Mouse (Mus musculus): ENCODE results near the gene Mme. TPM values are rescaled to one million over a fixed set of nuclear protein-coding genes. Genes with fewer than 3 reads are reported as not detected.
A peak's percentile ranks its signal among the peaks of the same experiment; 100 is the strongest.

Gene Mme
- 14.3 and 16.4 TPM in 2 replicates for polyA plus RNA-seq (2016; fragmentation: Nextera tagmentation; extraction: Ambion mirVana)

- no peaks in the 10 kb centered on the region for H3K9me3 ChIP-seq
- 82% methylated on average over 7 of the region's 7 CpGs for WGBS
- DNase-seq (ENCODE audit: extremely low spot score, low spot score): no peak
These were observed at the start of gene Mme for GRCm38 (mm10) chr3:63241099-63241587. TSS of gene Mme (plus strand) at chr3:63241537.

GRCm38 (mm10) chr3:63196565-63196964 lies 44.8 kb upstream of the Mme start:
- H3K27ac ChIP-seq: no peak overlapping the region
- no peaks in the 10 kb centered on the region for H3K9me3 ChIP-seq
- no peaks in the 10 kb centered on the region for H3K4me1 ChIP-seq
- no peaks in the 10 kb centered on the region for H3K36me3 ChIP-seq (replicated peaks)
- H3K27me3 ChIP-seq (ENCODE audit: poor library complexity, severe bottlenecking): no peaks in the 10 kb centered on the region
- WGBS: 93% methylated on average over 3 of the region's 3 CpGs
- H3K4me3 ChIP-seq: no peak overlapping the region
- no peak for DNase-seq (ENCODE audit: extremely low spot score, low spot score)

More at GRCm38 (mm10) chr3:63241099-63241587, at the start of gene Mme:
- Histone ChIP-seq H3K27me3 (ENCODE audit: poor library complexity, severe bottlenecking) (no peaks in the 10 kb centered on the region), H3K27ac (no peak within 1 kb of the TSS), H3K4me3 (no peak within 1 kb of the TSS), H3K4me1 (peaks cover 8% of the 10 kb centered on the region), H3K36me3 (replicated peaks) (no peaks in the 10 kb centered on the region)

- Histone ChIP-seq H3K4me3 (no peak overlapping the region), H3K27ac (no peak overlapping the region), H3K9me3 (no peaks in the 10 kb centered on the region), H3K27me3 (ENCODE audit: poor library complexity, severe bottlenecking) (no peaks in the 10 kb centered on the region), H3K4me1 (no peaks in the 10 kb centered on the region), H3K36me3 (replicated peaks) (no peaks in the 10 kb centered on the region)
- 86% methylated on average over 2 of the region's 2 CpGs for WGBS
- no peak for DNase-seq (ENCODE audit: extremely low spot score, low spot score)
These were observed 43.3 kb upstream of the Mme start for GRCm38 (mm10) chr3:63198026-63198425.

- no peak overlapping the region for H3K4me3 ChIP-seq
These were observed 19.3 kb upstream of the Mme start for GRCm38 (mm10) chr3:63221867-63222591.

GRCm38 (mm10) chr3:63223676-63224075 lies 17.7 kb upstream of the Mme start:
- Histone ChIP-seq H3K4me1 (peaks cover 14% of the 10 kb centered on the region), H3K4me3 (no peak overlapping the region), H3K9me3 (no peaks in the 10 kb centered on the region), H3K36me3 (replicated peaks) (no peaks in the 10 kb centered on the region), H3K27ac (no peak overlapping the region), H3K27me3 (ENCODE audit: poor library complexity, severe bottlenecking) (no peaks in the 10 kb centered on the region)
- no peak for DNase-seq (ENCODE audit: extremely low spot score, low spot score)
- WGBS: 28% methylated on average over 1 of the region's 1 CpGs

More at GRCm38 (mm10) chr3:63221867-63222591, 19.3 kb upstream of the Mme start:
- Histone ChIP-seq H3K4me1 (peaks cover 14% of the 10 kb centered on the region), H3K27ac (no peak overlapping the region), H3K27me3 (ENCODE audit: poor library complexity, severe bottlenecking) (no peaks in the 10 kb centered on the region), H3K9me3 (no peaks in the 10 kb centered on the region), H3K36me3 (replicated peaks) (no peaks in the 10 kb centered on the region)
- no peak for DNase-seq (ENCODE audit: extremely low spot score, low spot score)
- WGBS: 88% methylated on average over 4 of the region's 4 CpGs

- no peak overlapping the region for H3K27ac ChIP-seq
- DNase-seq (ENCODE audit: extremely low spot score, low spot score): no peak
- peaks cover 11% of the 10 kb centered on the region for H3K4me1 ChIP-seq
- H3K27me3 ChIP-seq (ENCODE audit: poor library complexity, severe bottlenecking): no peaks in the 10 kb centered on the region
- H3K36me3 ChIP-seq (replicated peaks): no peaks in the 10 kb centered on the region
- no peak overlapping the region for H3K4me3 ChIP-seq
- peaks cover 2% of the 10 kb centered on the region; the same call in 1 of the 2 replicates for H3K9me3 ChIP-seq
- 32% methylated on average over 2 of the region's 2 CpGs for WGBS
These were observed 5.4 kb upstream of the Mme start for GRCm38 (mm10) chr3:63235957-63236356.

GRCm38 (mm10) chr3:63243721-63244120 lies 2.4 kb downstream of the Mme start:
- H3K27ac ChIP-seq: no peak overlapping the region
- H3K27me3 ChIP-seq (ENCODE audit: poor library complexity, severe bottlenecking): no peaks in the 10 kb centered on the region
- H3K4me1 ChIP-seq: no peaks in the 10 kb centered on the region
- H3K4me3 ChIP-seq: no peak overlapping the region
- no peak for DNase-seq (ENCODE audit: extremely low spot score, low spot score)
- no peaks in the 10 kb centered on the region for H3K9me3 ChIP-seq
- H3K36me3 ChIP-seq (replicated peaks): no peaks in the 10 kb centered on the region

GRCm38 (mm10) chr3:63272091-63272490 lies 30.8 kb downstream of the Mme start:
- Histone ChIP-seq H3K27me3 (ENCODE audit: poor library complexity, severe bottlenecking) (no peaks in the 10 kb centered on the region), H3K4me3 (no peak overlapping the region), H3K9me3 (no peaks in the 10 kb centered on the region), H3K27ac (no peak overlapping the region), H3K4me1 (no peaks in the 10 kb centered on the region), H3K36me3 (replicated peaks) (no peaks in the 10 kb centered on the region)
- WGBS: 89% methylated on average over 2 of the region's 2 CpGs
- DNase-seq (ENCODE audit: extremely low spot score, low spot score): no peak

GRCm38 (mm10) chr3:63294316-63294715 lies 53.0 kb downstream of the Mme start:
- WGBS: 78% methylated on average over 6 of the region's 6 CpGs
- no peak for DNase-seq (ENCODE audit: extremely low spot score, low spot score)
- H3K36me3 ChIP-seq (replicated peaks): no peaks in the 10 kb centered on the region
- peaks cover 21% of the 10 kb centered on the region for H3K27me3 ChIP-seq (ENCODE audit: poor library complexity, severe bottlenecking)
- peaks cover 22% of the 10 kb centered on the region for H3K4me1 ChIP-seq
- H3K4me3 ChIP-seq: no peak overlapping the region
- H3K27ac ChIP-seq: no peak overlapping the region
- H3K9me3 ChIP-seq: no peaks in the 10 kb centered on the region

GRCm38 (mm10) chr3:63294791-63295190 lies 53.5 kb downstream of the Mme start:
- Histone ChIP-seq H3K4me1 (peaks cover 22% of the 10 kb centered on the region), H3K4me3 (peak overlapping the region; percentile 86), H3K9me3 (no peaks in the 10 kb centered on the region), H3K36me3 (replicated peaks) (no peaks in the 10 kb centered on the region), H3K27ac (peak overlapping the region; percentile 89), H3K27me3 (ENCODE audit: poor library complexity, severe bottlenecking) (peaks cover 21% of the 10 kb centered on the region)
- no peak for DNase-seq (ENCODE audit: extremely low spot score, low spot score)
- WGBS: 40% methylated on average over 4 of the region's 4 CpGs

- under 1% methylated on average over 21 of the region's 21 CpGs for WGBS
- no peaks in the 10 kb centered on the region for H3K36me3 ChIP-seq (replicated peaks)
- peaks cover 22% of the 10 kb centered on the region for H3K4me1 ChIP-seq
- H3K4me3 ChIP-seq: peak overlapping the region; percentile 86
- H3K9me3 ChIP-seq: no peaks in the 10 kb centered on the region
- H3K27ac ChIP-seq: peak overlapping the region; percentile 89
- peaks cover 21% of the 10 kb centered on the region for H3K27me3 ChIP-seq (ENCODE audit: poor library complexity, severe bottlenecking)
- peak; percentile 67 for DNase-seq (ENCODE audit: extremely low spot score, low spot score)
These were observed 53.9 kb downstream of the Mme start for GRCm38 (mm10) chr3:63295237-63295636.

GRCm38 (mm10) chr3:63295657-63296231 lies 54.4 kb downstream of the Mme start:
- Histone ChIP-seq H3K4me1 (peaks cover 22% of the 10 kb centered on the region), H3K27ac (peak overlapping the region; percentile 89), H3K4me3 (peak overlapping the region; percentile 86), H3K36me3 (replicated peaks) (no peaks in the 10 kb centered on the region), H3K9me3 (no peaks in the 10 kb centered on the region), H3K27me3 (ENCODE audit: poor library complexity, severe bottlenecking) (peaks cover 21% of the 10 kb centered on the region)
- peak; percentile 61 for DNase-seq (ENCODE audit: extremely low spot score, low spot score)
- WGBS: under 1% methylated on average over 48 of the region's 54 CpGs

GRCm38 (mm10) chr3:63296411-63296810 lies 55.1 kb downstream of the Mme start:
- Histone ChIP-seq H3K27ac (no peak overlapping the region), H3K27me3 (ENCODE audit: poor library complexity, severe bottlenecking) (peaks cover 21% of the 10 kb centered on the region), H3K4me3 (peak overlapping the region; percentile 86), H3K9me3 (no peaks in the 10 kb centered on the region), H3K4me1 (peaks cover 22% of the 10 kb centered on the region), H3K36me3 (replicated peaks) (no peaks in the 10 kb centered on the region)
- 12% methylated on average over 12 of the region's 12 CpGs for WGBS
- DNase-seq (ENCODE audit: extremely low spot score, low spot score): no peak
